Mouse (Mus musculus): Measurements from ENCODE around the gene Lrrc2. TPM values are rescaled to one million over a fixed set of nuclear protein-coding genes. Genes with fewer than 3 reads are reported as not detected.

Gene Lrrc2
- polyA plus RNA-seq, 1 experiment = 0.02 TPM

GRCm38 (mm10) chr9:110993281-110993709, 42.0 kb downstream of the Lrrc2 start:
- H3K27me3 ChIP-seq (ENCODE audit: control insufficient read depth, insufficient read depth, low read length) = no peaks in the 10 kb centered on the region
- WGBS = 55% methylated on average over 3 of the region's 3 CpGs
- DNase-seq (ENCODE audit: low read depth in 1 of 2, low spot score in 2 of 2) = no peak
- H3K27ac ChIP-seq (ENCODE audit: insufficient read depth, low read length) = no peak overlapping the region
- no peak overlapping the region for H3K4me3 ChIP-seq (ENCODE audit: extremely low read depth, insufficient read depth, insufficient read length)
- H3K4me1 ChIP-seq (ENCODE audit: control insufficient read depth, insufficient read depth, insufficient read length) = peaks cover 2% of the 10 kb centered on the region; the same call in 1 of the 2 replicates
- TF ChIP-seq CTCF (IDR thresholded peaks at IDR 0.05; ENCODE audit: extremely low read depth, insufficient read depth, insufficient read length, insufficient replicate concordance) (no peak), POLR2A (IDR thresholded peaks at IDR 0.05; ENCODE audit: low read depth, low read length) (no peak)
- H3K36me3 ChIP-seq (ENCODE audit: control insufficient read depth, insufficient read depth, low read length) = no peaks in the 10 kb centered on the region

- WGBS = 17% methylated on average over 13 of the region's 13 CpGs
- Histone ChIP-seq H3K36me3 (ENCODE audit: control insufficient read depth, insufficient read depth, low read length) (no peaks in the 10 kb centered on the region), H3K4me1 (ENCODE audit: control insufficient read depth, insufficient read depth, insufficient read length) (peaks cover 2% of the 10 kb centered on the region; the same call in 1 of the 2 replicates), H3K27ac (ENCODE audit: insufficient read depth, low read length) (peak overlapping the region; percentile 24; the same call in 1 of the 2 replicates), H3K4me3 (ENCODE audit: extremely low read depth, insufficient read depth, insufficient read length) (peak overlapping the region; percentile 48; the same call in 1 of the 2 replicates), H3K27me3 (ENCODE audit: control insufficient read depth, insufficient read depth, low read length) (no peaks in the 10 kb centered on the region)
- DNase-seq (ENCODE audit: low read depth in 1 of 2, low spot score in 2 of 2) = peak; percentile 72 to 83
- TF ChIP-seq POLR2A (IDR thresholded peaks at IDR 0.05; ENCODE audit: low read depth, low read length) (peak; percentile 26; the same call in 1 of the 2 replicates), CTCF (IDR thresholded peaks at IDR 0.05; ENCODE audit: extremely low read depth, insufficient read depth, insufficient read length, insufficient replicate concordance) (0 out of 2 replicates have a peak, but pooled peaks have one; percentile 15)
These were observed 43.4 kb downstream of the Lrrc2 start for GRCm38 (mm10) chr9:110994716-110995172.

- TF ChIP-seq POLR2A (IDR thresholded peaks at IDR 0.05; ENCODE audit: low read depth, low read length) = no peak
- TF ChIP-seq CTCF (IDR thresholded peaks at IDR 0.05; ENCODE audit: extremely low read depth, insufficient read depth, insufficient read length, insufficient replicate concordance) = peak; percentile 99
- H3K4me1 ChIP-seq (ENCODE audit: control insufficient read depth, insufficient read depth, insufficient read length) = peaks cover 2% of the 10 kb centered on the region; the same call in 1 of the 2 replicates
- H3K36me3 ChIP-seq (ENCODE audit: control insufficient read depth, insufficient read depth, low read length) = no peaks in the 10 kb centered on the region
- no peak overlapping the region for H3K4me3 ChIP-seq (ENCODE audit: extremely low read depth, insufficient read depth, insufficient read length)
- no peak overlapping the region for H3K27ac ChIP-seq (ENCODE audit: insufficient read depth, low read length)
- WGBS = 7% methylated on average over 5 of the region's 5 CpGs
- no peaks in the 10 kb centered on the region for H3K27me3 ChIP-seq (ENCODE audit: control insufficient read depth, insufficient read depth, low read length)
- DNase-seq (ENCODE audit: low read depth in 1 of 2, low spot score in 2 of 2) = peak; percentile 69 to 77
These were observed 45.9 kb downstream of the Lrrc2 start for GRCm38 (mm10) chr9:110997245-110997644.

- TF ChIP-seq POLR2A (IDR thresholded peaks at IDR 0.05; ENCODE audit: low read depth, low read length) (no peak), CTCF (IDR thresholded peaks at IDR 0.05; ENCODE audit: extremely low read depth, insufficient read depth, insufficient read length, insufficient replicate concordance) (no peak)
- no peaks in the 10 kb centered on the region for H3K36me3 ChIP-seq (ENCODE audit: control insufficient read depth, insufficient read depth, low read length)
- H3K4me1 ChIP-seq (ENCODE audit: control insufficient read depth, insufficient read depth, insufficient read length) = peaks cover 2% of the 10 kb centered on the region; the same call in 1 of the 2 replicates
- DNase-seq (ENCODE audit: low read depth in 1 of 2, low spot score in 2 of 2) = no peak
- H3K4me3 ChIP-seq (ENCODE audit: extremely low read depth, insufficient read depth, insufficient read length) = no peak overlapping the region
- no peak overlapping the region for H3K27ac ChIP-seq (ENCODE audit: insufficient read depth, low read length)
- 63% methylated on average over 2 of the region's 2 CpGs for WGBS
- no peaks in the 10 kb centered on the region for H3K27me3 ChIP-seq (ENCODE audit: control insufficient read depth, insufficient read depth, low read length)
These were observed 47.7 kb downstream of the Lrrc2 start for GRCm38 (mm10) chr9:110999056-110999455.

GRCm38 (mm10) chr9:110999856-111000255, 48.5 kb downstream of the Lrrc2 start:
- Histone ChIP-seq H3K4me1 (ENCODE audit: control insufficient read depth, insufficient read depth, insufficient read length) (peaks cover 1% of the 10 kb centered on the region; the same call in 1 of the 2 replicates), H3K36me3 (ENCODE audit: control insufficient read depth, insufficient read depth, low read length) (no peaks in the 10 kb centered on the region), H3K27me3 (ENCODE audit: control insufficient read depth, insufficient read depth, low read length) (no peaks in the 10 kb centered on the region), H3K27ac (ENCODE audit: insufficient read depth, low read length) (no peak overlapping the region), H3K4me3 (ENCODE audit: extremely low read depth, insufficient read depth, insufficient read length) (no peak overlapping the region)
- DNase-seq (ENCODE audit: low read depth in 1 of 2, low spot score in 2 of 2) = no peak
- no peak for TF ChIP-seq POLR2A (IDR thresholded peaks at IDR 0.05; ENCODE audit: low read depth, low read length)
- no peak for TF ChIP-seq CTCF (IDR thresholded peaks at IDR 0.05; ENCODE audit: extremely low read depth, insufficient read depth, insufficient read length, insufficient replicate concordance)
- 89% methylated on average over 10 of the region's 10 CpGs for WGBS

- WGBS = 89% methylated on average over 12 of the region's 12 CpGs
- H3K4me1 ChIP-seq (ENCODE audit: control insufficient read depth, insufficient read depth, insufficient read length) = no peaks in the 10 kb centered on the region
- no peak for TF ChIP-seq CTCF (IDR thresholded peaks at IDR 0.05; ENCODE audit: extremely low read depth, insufficient read depth, insufficient read length, insufficient replicate concordance)
- no peaks in the 10 kb centered on the region for H3K36me3 ChIP-seq (ENCODE audit: control insufficient read depth, insufficient read depth, low read length)
- no peak overlapping the region for H3K4me3 ChIP-seq (ENCODE audit: extremely low read depth, insufficient read depth, insufficient read length)
- no peak overlapping the region for H3K27ac ChIP-seq (ENCODE audit: insufficient read depth, low read length)
- H3K27me3 ChIP-seq (ENCODE audit: control insufficient read depth, insufficient read depth, low read length) = no peaks in the 10 kb centered on the region
- no peak for DNase-seq (ENCODE audit: low read depth in 1 of 2, low spot score in 2 of 2)
These were observed 50.3 kb downstream of the Lrrc2 start for GRCm38 (mm10) chr9:111001621-111002020.

GRCm38 (mm10) chr9:111003279-111003678, 51.9 kb downstream of the Lrrc2 start:
- no peak for TF ChIP-seq POLR2A (IDR thresholded peaks at IDR 0.05; ENCODE audit: low read depth, low read length)
- TF ChIP-seq CTCF (IDR thresholded peaks at IDR 0.05; ENCODE audit: extremely low read depth, insufficient read depth, insufficient read length, insufficient replicate concordance) = no peak
- H3K27ac ChIP-seq (ENCODE audit: insufficient read depth, low read length) = no peak overlapping the region
- no peaks in the 10 kb centered on the region for H3K27me3 ChIP-seq (ENCODE audit: control insufficient read depth, insufficient read depth, low read length)
- no peaks in the 10 kb centered on the region for H3K4me1 ChIP-seq (ENCODE audit: control insufficient read depth, insufficient read depth, insufficient read length)
- H3K36me3 ChIP-seq (ENCODE audit: control insufficient read depth, insufficient read depth, low read length) = no peaks in the 10 kb centered on the region
- WGBS = 72% methylated on average over 9 of the region's 9 CpGs
- no peak for DNase-seq (ENCODE audit: low read depth in 1 of 2, low spot score in 2 of 2)
- no peak overlapping the region for H3K4me3 ChIP-seq (ENCODE audit: extremely low read depth, insufficient read depth, insufficient read length)
